20 mouse cellular contexts compared by ENCODE assay signal in genomic region chr12:70285521-70285920, GRCm38 (mm10).
"Had no signal": no experiment of that assay in that cellular context is flagged by ENCODE, and none has a peak within 500 bp of the region (broad histone marks: within the 10 kb centered on the region; RNA-seq: fewer than 3 reads in every experiment).

No protein-coding gene starts in this region.

- ATAC-seq: midbrain, embryonic 13.5 days; midbrain, embryonic 16.5 days had no signal

- H3K27me3 ChIP-seq: lung, embryonic 15.5 days; midbrain, embryonic 13.5 days; neural tube, embryonic 13.5 days; neural tube, embryonic 15.5 days had no signal

- H3K27ac ChIP-seq: lung, embryonic 15.5 days; macrophage; midbrain, embryonic 13.5 days; neural tube, embryonic 13.5 days had no signal

- H3K36me3 ChIP-seq: lung, embryonic 15.5 days had no signal

- H3K4me3 ChIP-seq: lung, embryonic 15.5 days; megakaryocyte, embryonic 14.5 days; midbrain, embryonic 13.5 days; myocyte; neural tube, embryonic 13.5 days; neural tube, embryonic 15.5 days had no signal

- H3K9ac ChIP-seq: lung, embryonic 15.5 days; midbrain, embryonic 13.5 days; neural tube, embryonic 13.5 days; neural tube, embryonic 15.5 days had no signal

- H3K4me2 ChIP-seq: lung, embryonic 15.5 days; midbrain, embryonic 11.5 days; midbrain, embryonic 13.5 days; neural tube, embryonic 13.5 days; neural tube, embryonic 15.5 days had no signal

- DNase-seq: lung, adult 2 months; lung, postnatal 14 days; lung, postnatal 36 days; retina, postnatal 1 day; right cerebral cortex, adult 18-20 months; right cerebral cortex, postnatal 25 days; right cerebral cortex, postnatal 4 days; spleen, adult 18-20 months; thymus, adult 18-20 months; thymus, postnatal 14 days; thymus, postnatal 36 days had no signal

- H3K4me1 ChIP-seq: lung, embryonic 15.5 days; megakaryocyte, embryonic 14.5 days; neural tube, embryonic 15.5 days had no signal

- H3K9me3 ChIP-seq: lung, embryonic 15.5 days; megakaryocyte, embryonic 14.5 days; midbrain, embryonic 13.5 days; neural tube, embryonic 13.5 days; neural tube, embryonic 15.5 days had no signal
